Mouse (Mus musculus) MEL (cell line): ENCODE data around the gene Pecam1. TPM values are rescaled to one million over a fixed set of nuclear protein-coding genes. Genes with fewer than 3 reads are reported as not detected.

Source experiments
- DNase-seq: peaks from one replicate; pipeline ENCODE4 v3.0.0; 2011; ENCODE audit warnings: low read depth, low spot score
- H3K27ac ChIP-seq: 2 replicates; pipeline ENCODE4 v1.5.1; 2012; ENCODE audit warnings: low read depth, mild to moderate bottlenecking, control low read depth, low read length, moderate library complexity; ENCODE audit not compliant: control insufficient read depth
- H3K27me3 ChIP-seq, 2 experiments: fragments of 150-350 bp in 1 of 2; sonication (generic) in 1 of 2; 2 replicates each; pipeline ENCODE4 v1.6.1; 2012; ENCODE audit warnings: low read length in 2 of 2, mild to moderate bottlenecking in 2 of 2, improper control_type of control experiment in 1 of 2, moderate library complexity in 1 of 2; ENCODE audit not compliant: insufficient read depth in 2 of 2, control insufficient read depth in 1 of 2
- H3K36me3 ChIP-seq, 2 experiments: 2 replicates each; pipeline ENCODE4 v1.6.1; 2012 to 2014; ENCODE audit warnings: low read length in 2 of 2, improper control_type of control experiment in 1 of 2, inconsistent platforms in 1 of 2, mild to moderate bottlenecking in 1 of 2; ENCODE audit not compliant: insufficient read depth in 2 of 2, control insufficient read depth in 1 of 2
- H3K4me1 ChIP-seq, 2 experiments: fragments of 150-350 bp in 1 of 2; sonication (generic) in 1 of 2; 2 replicates each; pipeline ENCODE4 v1.6.1; 2012; ENCODE audit warnings: low read length in 2 of 2, improper control_type of control experiment in 1 of 2, mild to moderate bottlenecking in 1 of 2; ENCODE audit not compliant: insufficient read depth in 2 of 2, control insufficient read depth in 1 of 2
- H3K4me3 ChIP-seq, 2 experiments: fragments of 150-350 bp in 1 of 2; sonication (generic) in 1 of 2; 2 replicates each; pipeline ENCODE4 v1.5.1; 2012; ENCODE audit warnings: low read depth in 2 of 2, low read length in 2 of 2, mild to moderate bottlenecking in 2 of 2, moderate library complexity in 2 of 2, control low read depth in 1 of 2, improper control_type of control experiment in 1 of 2; ENCODE audit not compliant: control insufficient read depth in 1 of 2, insufficient read depth in 1 of 2
- H3K79me2 ChIP-seq: 2 replicates; pipeline ENCODE4 v1.6.1; 2012; ENCODE audit warnings: mild to moderate bottlenecking, low read length, moderate library complexity; ENCODE audit not compliant: control insufficient read depth, poor library complexity, insufficient read depth
- H3K9ac ChIP-seq: 2 replicates; pipeline ENCODE4 v1.6.1; 2012; ENCODE audit warnings: low read depth, mild to moderate bottlenecking, control low read depth, low read length, moderate library complexity; ENCODE audit not compliant: control insufficient read depth, poor library complexity, severe bottlenecking
- H3K9me3 ChIP-seq: fragments of 150-350 bp; sonication (generic); replicated peaks from 2 replicates; pipeline ENCODE4 v1.6.1; 2012; ENCODE audit warnings: mild to moderate bottlenecking, low read length, improper control_type of control experiment, moderate library complexity; ENCODE audit not compliant: insufficient read depth
- CHD1 ChIP-seq: IDR thresholded peaks from 2 replicates; pipeline ENCODE4 v1.6.1; 2012; ENCODE audit warnings: low read depth, mild to moderate bottlenecking, inconsistent platforms, low read length, improper control_type of control experiment
- ELF1 ChIP-seq: IDR thresholded peaks from 2 replicates; pipeline ENCODE4 v1.6.1; 2014; ENCODE audit warnings: low read depth, mild to moderate bottlenecking, inconsistent platforms, low read length, improper control_type of control experiment, moderate library complexity
- EP300 ChIP-seq, 2 experiments: IDR thresholded peaks; 2 replicates each; pipeline ENCODE4 v1.6.1; 2011; ENCODE audit warnings: improper control_type of control experiment in 2 of 2, low read length in 2 of 2, low read depth in 1 of 2, mild to moderate bottlenecking in 1 of 2
- GATA1 ChIP-seq: IDR thresholded peaks from 2 replicates; pipeline ENCODE4 v1.6.1; 2011; ENCODE audit warnings: low read depth, low read length, improper control_type of control experiment
- HCFC1 ChIP-seq: IDR thresholded peaks from 2 replicates; pipeline ENCODE4 v1.6.1; 2012; ENCODE audit warnings: low read depth, mild to moderate bottlenecking, inconsistent platforms, low read length, improper control_type of control experiment, moderate library complexity
- JUND ChIP-seq: IDR thresholded peaks from 2 replicates; pipeline ENCODE4 v1.6.1; 2011; ENCODE audit warnings: low read depth, mild to moderate bottlenecking, improper control_type of control experiment, low read length
- MEF2A ChIP-seq: IDR thresholded peaks from 2 replicates; pipeline ENCODE4 v1.6.1; 2014; ENCODE audit warnings: low read depth, mild to moderate bottlenecking, inconsistent platforms, low read length, improper control_type of control experiment; ENCODE audit not compliant: poor library complexity, insufficient replicate concordance, severe bottlenecking; ENCODE audit errors: extremely low read depth
- MXI1 ChIP-seq: IDR thresholded peaks from 2 replicates; pipeline ENCODE4 v1.6.1; 2011; ENCODE audit warnings: mild to moderate bottlenecking, low read depth, low read length, improper control_type of control experiment
- MYB ChIP-seq: IDR thresholded peaks from 2 replicates; pipeline ENCODE4 v1.6.1; 2011; ENCODE audit warnings: mild to moderate bottlenecking, low read depth, low read length, improper control_type of control experiment
- NRF1 ChIP-seq: IDR thresholded peaks from 2 replicates; pipeline ENCODE4 v1.6.1; 2014; ENCODE audit warnings: low read depth, mild to moderate bottlenecking, inconsistent platforms, low read length, improper control_type of control experiment, moderate library complexity; ENCODE audit not compliant: poor library complexity, insufficient read depth, severe bottlenecking
- POLR2AphosphoS2 ChIP-seq: IDR thresholded peaks from 2 replicates; pipeline ENCODE4 v1.6.1; 2011; ENCODE audit warnings: low read length, improper control_type of control experiment
- RCOR1 ChIP-seq: IDR thresholded peaks from 2 replicates; pipeline ENCODE4 v1.6.1; 2012; ENCODE audit warnings: low read depth, mild to moderate bottlenecking, inconsistent platforms, low read length, improper control_type of control experiment
- TCF12 ChIP-seq: IDR thresholded peaks from 2 replicates; pipeline ENCODE4 v1.6.1; 2014; ENCODE audit warnings: low read depth, mild to moderate bottlenecking, inconsistent platforms, low read length, improper control_type of control experiment, moderate library complexity
- USF2 ChIP-seq, 2 experiments: IDR thresholded peaks; 2 replicates each; pipeline ENCODE4 v1.6.1; 2011 to 2012; ENCODE audit warnings: improper control_type of control experiment in 2 of 2, low read length in 2 of 2, borderline replicate concordance in 1 of 2, inconsistent platforms in 1 of 2, low read depth in 1 of 2, mild to moderate bottlenecking in 1 of 2; ENCODE audit not compliant: insufficient read depth in 1 of 2
- ZC3H11A ChIP-seq: IDR thresholded peaks from 2 replicates; pipeline ENCODE4 v1.6.1; 2012; ENCODE audit warnings: low read depth, mild to moderate bottlenecking, inconsistent platforms, low read length, improper control_type of control experiment
- ZNF384 ChIP-seq: IDR thresholded peaks from 2 replicates; pipeline ENCODE4 v1.6.1; 2012; ENCODE audit warnings: low read depth, mild to moderate bottlenecking, inconsistent platforms, low read length, improper control_type of control experiment
- polyA plus RNA-seq, 2 experiments: library from polyadenylated mRNA; stranded (reverse) in 1 of 2; unstranded in 1 of 2; fragments of >175 nt in 1 of 2; fragments of >200 nt in 1 of 2; gene quantifications; 2 replicates each; pipeline versions ENCODE4 v1.2.1 to v1.2.4; 2012; ENCODE audit warnings: low replicate concordance in 2 of 2, low read depth in 1 of 2; ENCODE audit not compliant: insufficient read length in 2 of 2, insufficient read depth in 1 of 2, missing spikeins in 1 of 2
- total RNA-seq: library from RNA; depleted of rRNA; stranded (reverse); fragments of 300-350 nt; gene quantifications from 2 replicates; pipeline ENCODE4 v1.2.3, GENCODE M21; 2012

The Pecam1 gene
- total and polyA plus RNA-seq, 3 experiments, result 0.12 to 0.14 TPM; not detected in 1

- H3K9ac ChIP-seq, result no peak overlapping the region
- H3K4me1 ChIP-seq, result peaks cover 24 to 29% of the 10 kb centered on the region in 2 experiments
- H3K9me3 ChIP-seq, result no peaks in the 10 kb centered on the region
- H3K4me3 ChIP-seq, result no peak overlapping the region
- no peaks in the 10 kb centered on the region for H3K27me3 ChIP-seq
- peaks cover 19 to 40% of the 10 kb centered on the region in 2 experiments for H3K36me3 ChIP-seq
- no peak for DNase-seq
- no peaks in the 10 kb centered on the region for H3K79me2 ChIP-seq
- H3K27ac ChIP-seq, result no peak overlapping the region
- TF ChIP-seq POLR2AphosphoS2 (no peak), ELF1 (no peak), MEF2A (no peak), JUND (no peak), ZNF384 (no peak), NRF1 (no peak), ZC3H11A (no peak), GATA1 (no peak), HCFC1 (no peak), EP300 (IDR thresholded peaks at IDR 0.05; ENCODE audit: low read depth in 1 of 2, low read length in 2 of 2) (no peak), RCOR1 (no peak), MYB (no peak)
These were observed 16.3 kb upstream of the Pecam1 start for GRCm38 (mm10) chr11:106766611-106767162.

GRCm38 (mm10) chr11:106762800-106763185 lies 12.4 kb upstream of the Pecam1 start:
- TF ChIP-seq USF2 (IDR thresholded peaks at IDR 0.05; ENCODE audit: borderline replicate concordance in 1 of 2, insufficient read depth in 1 of 2, low read depth in 1 of 2, low read length in 2 of 2), result no peak
- no peak; the same call in 1 of the 2 replicates for TF ChIP-seq MXI1
- TF ChIP-seq TCF12, result no peak
- TF ChIP-seq CHD1, result 0 out of 2 replicates have a peak, but pooled peaks have one; percentile 33
- peaks cover 35 to 51% of the 10 kb centered on the region in 2 experiments for H3K4me1 ChIP-seq
- DNase-seq, result no peak
- peak overlapping the region; percentile 67 for H3K27ac ChIP-seq
- peaks cover 0 to 49% of the 10 kb centered on the region in 2 experiments; a peak in 3 of 4 replicates for H3K36me3 ChIP-seq
- H3K9ac ChIP-seq, result peak overlapping the region; percentile 49
- no peaks in the 10 kb centered on the region for H3K27me3 ChIP-seq
- peak overlapping the region; percentile 32 to 33 for H3K4me3 ChIP-seq
- H3K9me3 ChIP-seq, result no peaks in the 10 kb centered on the region
- no peaks in the 10 kb centered on the region for H3K79me2 ChIP-seq
